Mouse (Mus musculus) hindbrain, embryonic 11.5 days (tissue): Measurements from ENCODE around the gene Nr4a3. TPM values are rescaled to one million over a fixed set of nuclear protein-coding genes. Genes with fewer than 3 reads are reported as not detected.

Source experiments
- polyA plus RNA-seq: library from polyadenylated mRNA; unstranded; fragments of >200 nt; fragmentation: Nextera tagmentation; extraction: Ambion mirVana; gene quantifications from 2 replicates; pipeline ENCODE4 v1.2.1, GENCODE M21; 2014

Gene Nr4a3
- polyA plus RNA-seq, 1 experiment from 2014 or later = 1.7 TPM

Other genes with a start within 250 kb of the Nr4a3 start
- 24.9 and 29.4 TPM in 2 replicates for gene Stx17, start 79.8 kb downstream of the Nr4a3 start, polyA plus RNA-seq
- gene Erp44, start 234.4 kb downstream of the Nr4a3 start, polyA plus RNA-seq = 78.8 and 78.9 TPM in 2 replicates
- 6.7 and 9.4 TPM in 2 replicates for gene Invs, start 234.6 kb downstream of the Nr4a3 start, polyA plus RNA-seq